Mouse (Mus musculus): ENCODE data around the gene Erc2. TPM values are rescaled to one million over a fixed set of nuclear protein-coding genes. Genes with fewer than 3 reads are reported as not detected.

The Erc2 gene
- total and polyA plus RNA-seq, 3 experiments, result not detected

DNA sequence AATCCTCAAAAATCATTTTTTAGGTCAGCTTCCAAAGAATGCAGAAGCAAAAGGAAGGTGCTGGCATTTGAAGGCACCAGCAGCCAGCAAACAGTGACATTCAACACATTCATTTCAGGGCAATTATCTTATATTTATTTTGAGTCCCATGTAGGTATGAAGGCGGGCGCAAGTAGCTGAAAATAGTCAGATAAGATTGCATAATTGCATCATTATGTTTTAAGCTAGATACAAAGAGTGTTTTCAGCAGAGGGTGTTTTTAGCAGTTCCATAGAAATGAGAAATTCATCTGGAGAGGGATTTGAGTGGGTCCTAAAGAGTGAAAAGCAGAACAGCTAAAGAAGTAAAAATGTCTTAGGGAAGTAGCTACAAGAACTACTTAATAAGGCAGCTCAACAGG is 538.6 kb downstream of the Erc2 start:
- Histone ChIP-seq H3K4me2 (ENCODE audit: insufficient read depth, low read depth, poor library complexity, severe bottlenecking) (no peak overlapping the region), H3K79me2 (replicated peaks; ENCODE audit: control insufficient read depth, extremely low read depth, insufficient read depth, poor library complexity, severe bottlenecking) (no peaks in the 10 kb centered on the region), H3K9ac (ENCODE audit: insufficient read depth, low read depth) (no peak overlapping the region), H3K4me3 (replicated peaks in 1 of 3; ENCODE audit: low read depth in 2 of 3, low read length in 2 of 3, poor library complexity in 1 of 3) (no peak overlapping the region), H3K36me3 (replicated peaks in 1 of 2; ENCODE audit: control insufficient read depth in 1 of 2, insufficient read depth in 1 of 2, low read length in 1 of 2) (no peaks in the 10 kb centered on the region), H3K4me1 (ENCODE audit: control insufficient read depth in 1 of 2, insufficient read depth in 2 of 2) (no peaks in the 10 kb centered on the region), H3K27ac (ENCODE audit: insufficient read depth, low read depth) (no peak overlapping the region), H3K27me3 (replicated peaks) (no peaks in the 10 kb centered on the region), H3K9me3 (replicated peaks; ENCODE audit: low read length) (peaks cover 50% of the 10 kb centered on the region)
- no peak for DNase-seq (ENCODE audit: extremely low read depth)
- in situ Hi-C loops (cut with MboI; ENCODE audit: low pct_ligation_motif_present, low pct_unique_long_range_greater_than_20kb, low sequenced_read_pairs), result no loop called here
- TF ChIP-seq ZC3H11A (IDR thresholded peaks at IDR 0.05; ENCODE audit: low read depth, low read length) (no peak), SIN3A (IDR thresholded peaks at IDR 0.05; ENCODE audit: low read length) (no peak), ELF1 (IDR thresholded peaks at IDR 0.05; ENCODE audit: low read depth, low read length) (no peak), MEF2A (IDR thresholded peaks at IDR 0.05; ENCODE audit: borderline replicate concordance, low read depth, low read length) (no peak), IRF4 (IDR thresholded peaks at IDR 0.05; ENCODE audit: low read depth, low read length) (no peak)
- dilution Hi-C loops (cut with MboI; ENCODE audit: extremely low pct_ligation_motif_present, extremely low pct_unique_long_range_greater_than_20kb, low sequenced_read_pairs), result no loop called here

GRCm38 (mm10) chr14:28164642-28165408 is 542.6 kb downstream of the Erc2 start:
- no peak for DNase-seq (ENCODE audit: extremely low read depth)
- no peak overlapping the region for H3K9ac ChIP-seq (ENCODE audit: insufficient read depth, low read depth)
- H3K4me3 ChIP-seq (replicated peaks in 1 of 3; ENCODE audit: low read depth in 2 of 3, low read length in 2 of 3, poor library complexity in 1 of 3), result no peak overlapping the region
- H3K9me3 ChIP-seq (replicated peaks; ENCODE audit: low read length), result peaks cover 54% of the 10 kb centered on the region
- in situ Hi-C loops (cut with MboI; ENCODE audit: low pct_ligation_motif_present, low pct_unique_long_range_greater_than_20kb, low sequenced_read_pairs), result no loop called here
- dilution Hi-C loops (cut with MboI; ENCODE audit: extremely low pct_ligation_motif_present, extremely low pct_unique_long_range_greater_than_20kb, low sequenced_read_pairs), result no loop called here
- no peak overlapping the region for H3K4me2 ChIP-seq (ENCODE audit: insufficient read depth, low read depth, poor library complexity, severe bottlenecking)
- no peaks in the 10 kb centered on the region for H3K4me1 ChIP-seq (ENCODE audit: control insufficient read depth in 1 of 2, insufficient read depth in 2 of 2)
- no peak for TF ChIP-seq RCOR1 (conservative IDR thresholded peaks at IDR 0.05; ENCODE audit: low read depth, low read length)
- no peaks in the 10 kb centered on the region for H3K79me2 ChIP-seq (replicated peaks; ENCODE audit: control insufficient read depth, extremely low read depth, insufficient read depth, poor library complexity, severe bottlenecking)
- no peaks in the 10 kb centered on the region for H3K36me3 ChIP-seq (replicated peaks in 1 of 2; ENCODE audit: control insufficient read depth in 1 of 2, insufficient read depth in 1 of 2, low read length in 1 of 2)
- no peak overlapping the region for H3K27ac ChIP-seq (ENCODE audit: insufficient read depth, low read depth)
- H3K27me3 ChIP-seq (replicated peaks), result no peaks in the 10 kb centered on the region

GRCm38 (mm10) chr14:28165621-28166211 is 543.5 kb downstream of the Erc2 start:
- no peak overlapping the region for H3K4me2 ChIP-seq (ENCODE audit: insufficient read depth, low read depth, poor library complexity, severe bottlenecking)
- no peaks in the 10 kb centered on the region for H3K4me1 ChIP-seq (ENCODE audit: control insufficient read depth in 1 of 2, insufficient read depth in 2 of 2)
- TF ChIP-seq MYC (IDR thresholded peaks at IDR 0.05; ENCODE audit: low read depth, low read length) (no peak), MAFK (IDR thresholded peaks at IDR 0.05; ENCODE audit: insufficient replicate concordance, low read length) (no peak), RCOR1 (conservative IDR thresholded peaks at IDR 0.05; ENCODE audit: low read depth, low read length) (no peak), ZKSCAN1 (IDR thresholded peaks at IDR 0.05; ENCODE audit: borderline replicate concordance, low read depth, low read length) (no peak), MEF2A (IDR thresholded peaks at IDR 0.05; ENCODE audit: borderline replicate concordance, low read depth, low read length) (no peak), JUN (IDR thresholded peaks at IDR 0.05; ENCODE audit: insufficient read depth, low read depth, low read length) (no peak), CHD1 (IDR thresholded peaks at IDR 0.05; ENCODE audit: low read depth, low read length) (no peak), SMC3 (IDR thresholded peaks at IDR 0.05; ENCODE audit: low read depth, low read length) (no peak)
- H3K4me3 ChIP-seq (replicated peaks in 1 of 3; ENCODE audit: low read depth in 2 of 3, low read length in 2 of 3, poor library complexity in 1 of 3), result no peak overlapping the region
- in situ Hi-C loops (cut with MboI; ENCODE audit: low pct_ligation_motif_present, low pct_unique_long_range_greater_than_20kb, low sequenced_read_pairs), result no loop called here
- no peak overlapping the region for H3K9ac ChIP-seq (ENCODE audit: insufficient read depth, low read depth)
- H3K27ac ChIP-seq (ENCODE audit: insufficient read depth, low read depth), result no peak overlapping the region
- no peaks in the 10 kb centered on the region for H3K36me3 ChIP-seq (replicated peaks in 1 of 2; ENCODE audit: control insufficient read depth in 1 of 2, insufficient read depth in 1 of 2, low read length in 1 of 2)
- no peak for DNase-seq (ENCODE audit: extremely low read depth)
- dilution Hi-C loops (cut with MboI; ENCODE audit: extremely low pct_ligation_motif_present, extremely low pct_unique_long_range_greater_than_20kb, low sequenced_read_pairs), result no loop called here
- peaks cover 56% of the 10 kb centered on the region for H3K9me3 ChIP-seq (replicated peaks; ENCODE audit: low read length)
- H3K27me3 ChIP-seq (replicated peaks), result no peaks in the 10 kb centered on the region
- H3K79me2 ChIP-seq (replicated peaks; ENCODE audit: control insufficient read depth, extremely low read depth, insufficient read depth, poor library complexity, severe bottlenecking), result no peaks in the 10 kb centered on the region

Data from CH12.LX (cell line).